Comparison of ENCODE assay signal across 28 mouse cellular contexts in genomic region chr3:103127721-103128120, GRCm38 (mm10). TPM values are rescaled to one million over a fixed set of nuclear protein-coding genes. Genes with fewer than 3 reads are reported as not detected.
DNase-seq lines count a peak whose midpoint lies in the region; ATAC-seq lines count a peak whose summit lies in the region.
"Had no signal": no experiment of that assay in that cellular context is flagged by ENCODE, and none has a peak within 500 bp of the region (broad histone marks: within the 10 kb centered on the region; RNA-seq: fewer than 3 reads in every experiment).

No protein-coding gene starts in this region.

- no peaks in the 10 kb centered on the region for H3K27me3 ChIP-seq in heart, embryonic 10.5 days (ENCODE audit: insufficient read depth, poor library complexity, severe bottlenecking)
- no peaks in the 10 kb centered on the region for H3K27me3 ChIP-seq in heart, embryonic 12.5 days (replicated peaks)
- H3K27me3 ChIP-seq in megakaryocyte, embryonic 14.5 days (replicated peaks), result no peaks in the 10 kb centered on the region
- H3K27me3 ChIP-seq in liver, embryonic 16.5 days (ENCODE audit: control insufficient read depth, insufficient read depth, low read depth, low read length), result no peaks in the 10 kb centered on the region
- H3K27me3 ChIP-seq in embryonic facial prominence, embryonic 10.5 days (replicated peaks; ENCODE audit: low read depth, poor library complexity, severe bottlenecking), result no peaks in the 10 kb centered on the region
- H3K27me3 ChIP-seq: embryonic facial prominence, embryonic 15.5 days; forebrain, embryonic 15.5 days; limb, embryonic 12.5 days; lung, embryonic 15.5 days had no signal

- no peaks in the 10 kb centered on the region for H3K9me3 ChIP-seq in heart, embryonic 10.5 days
- H3K9me3 ChIP-seq in heart, embryonic 12.5 days (replicated peaks), result no peaks in the 10 kb centered on the region
- H3K9me3 ChIP-seq in megakaryocyte, embryonic 14.5 days, result no peaks in the 10 kb centered on the region
- H3K9me3 ChIP-seq in liver, embryonic 16.5 days (replicated peaks; ENCODE audit: control insufficient read depth, low read length), result no peaks in the 10 kb centered on the region
- no peaks in the 10 kb centered on the region for H3K9me3 ChIP-seq in embryonic facial prominence, embryonic 10.5 days
- H3K9me3 ChIP-seq: embryonic facial prominence, embryonic 15.5 days; forebrain, embryonic 15.5 days; limb, embryonic 12.5 days; lung, embryonic 15.5 days; midbrain, embryonic 10.5 days; neural tube, embryonic 13.5 days had no signal

- H3K27ac ChIP-seq in heart, embryonic 10.5 days, result peak overlapping the region; percentile 29; the same call in 1 of the 2 replicates
- no peak overlapping the region for H3K27ac ChIP-seq in heart, embryonic 12.5 days (ENCODE audit: poor library complexity, severe bottlenecking)
- H3K27ac ChIP-seq in liver, embryonic 16.5 days (ENCODE audit: low read length), result peak overlapping the region; percentile 99
- no peak overlapping the region for H3K27ac ChIP-seq in embryonic facial prominence, embryonic 10.5 days (replicated peaks)
- H3K27ac ChIP-seq: forebrain, embryonic 15.5 days; hindbrain, postnatal 0 days; limb, embryonic 12.5 days; lung, embryonic 15.5 days; neural tube, embryonic 13.5 days had no signal

- H3K4me3 ChIP-seq in heart, embryonic 10.5 days, result no peak overlapping the region
- no peak overlapping the region for H3K4me3 ChIP-seq in heart, embryonic 12.5 days
- H3K4me3 ChIP-seq in megakaryocyte, embryonic 14.5 days (replicated peaks), result peak overlapping the region; percentile 59
- no peak overlapping the region for H3K4me3 ChIP-seq in liver, embryonic 16.5 days (ENCODE audit: low read depth, low read length)
- no peak overlapping the region for H3K4me3 ChIP-seq in embryonic facial prominence, embryonic 10.5 days
- H3K4me3 ChIP-seq: embryonic facial prominence, embryonic 15.5 days; forebrain, embryonic 15.5 days; limb, embryonic 12.5 days; lung, embryonic 15.5 days; midbrain, embryonic 10.5 days; myocyte; neural tube, embryonic 13.5 days had no signal

- no peak for ATAC-seq in heart, embryonic 12.5 days (ENCODE audit: insufficient number of reproducible peaks, low FRiP score)
- ATAC-seq in megakaryocyte, adult 5-6 weeks (ENCODE audit: poor library complexity, severe bottlenecking), result no peak
- ATAC-seq in liver, embryonic 16.5 days (ENCODE audit: low read depth), result no peak
- ATAC-seq: CD4-positive, CD25-positive, alpha-beta regulatory T cell, adult 4 months; forebrain, embryonic 15.5 days; hindbrain, postnatal 0 days; intestine, embryonic 16.5 days; midbrain, embryonic 16.5 days had no signal

- no peak overlapping the region for H3K4me2 ChIP-seq in heart, embryonic 12.5 days
- H3K4me2 ChIP-seq in liver, embryonic 16.5 days (ENCODE audit: low read depth, low read length), result no peak overlapping the region
- H3K4me2 ChIP-seq: embryonic facial prominence, embryonic 15.5 days; forebrain, embryonic 15.5 days; limb, embryonic 12.5 days; lung, embryonic 15.5 days; neural tube, embryonic 13.5 days had no signal

- DNase-seq in heart, embryonic 10.5 days (ENCODE audit: low spot score), result no peak
- no peak for DNase-seq in embryonic facial prominence, embryonic 10.5 days (ENCODE audit: low spot score)
- no peak for DNase-seq in gastrocnemius, adult 18-20 months (ENCODE audit: low spot score)
- DNase-seq: adrenal gland, postnatal 25 days; cerebellum, adult 9-10 months; gastrocnemius, postnatal 14 days; heart, adult 18-20 months; kidney, adult 9 months; kidney, postnatal 14 days; lung, postnatal 4 days had no signal

- no peaks in the 10 kb centered on the region for H3K36me3 ChIP-seq in heart, embryonic 10.5 days
- peaks cover 8% of the 10 kb centered on the region for H3K36me3 ChIP-seq in heart, embryonic 12.5 days
- H3K36me3 ChIP-seq in megakaryocyte, embryonic 14.5 days (replicated peaks; ENCODE audit: low read length), result peaks cover 53% of the 10 kb centered on the region
- H3K36me3 ChIP-seq in liver, embryonic 16.5 days (ENCODE audit: control insufficient read depth, insufficient read depth), result peaks cover 14% of the 10 kb centered on the region
- H3K36me3 ChIP-seq in embryonic facial prominence, embryonic 10.5 days (replicated peaks), result no peaks in the 10 kb centered on the region
- H3K36me3 ChIP-seq: forebrain, embryonic 15.5 days; limb, embryonic 12.5 days; midbrain, embryonic 10.5 days; neural tube, embryonic 13.5 days had no signal

- H3K4me1 ChIP-seq in heart, embryonic 10.5 days, result peaks cover 10% of the 10 kb centered on the region
- H3K4me1 ChIP-seq in heart, embryonic 12.5 days (replicated peaks), result peaks cover 19% of the 10 kb centered on the region
- H3K4me1 ChIP-seq in megakaryocyte, embryonic 14.5 days, result peaks cover 96% of the 10 kb centered on the region
- H3K4me1 ChIP-seq in liver, embryonic 16.5 days (ENCODE audit: control insufficient read depth, low read depth, low read length), result peaks cover 49% of the 10 kb centered on the region
- peaks cover 19% of the 10 kb centered on the region for H3K4me1 ChIP-seq in embryonic facial prominence, embryonic 10.5 days

- no peak overlapping the region for H3K9ac ChIP-seq in heart, embryonic 12.5 days
- no peak overlapping the region for H3K9ac ChIP-seq in liver, embryonic 16.5 days (ENCODE audit: low read depth, low read length)
- H3K9ac ChIP-seq: embryonic facial prominence, embryonic 15.5 days; forebrain, embryonic 15.5 days; limb, embryonic 12.5 days; lung, embryonic 15.5 days; neural tube, embryonic 13.5 days had no signal

- 79% methylated on average over 5 of the region's 5 CpGs for WGBS in heart, embryonic 10.5 days
- 81% methylated on average over 5 of the region's 5 CpGs for WGBS in heart, embryonic 12.5 days
- WGBS in liver, embryonic 16.5 days (ENCODE audit: insufficient replicate concordance), result 83% methylated on average over 5 of the region's 5 CpGs
- 68% methylated on average over 5 of the region's 5 CpGs for WGBS in embryonic facial prominence, embryonic 10.5 days

RNA-seq across cellular contexts. Expression of gene Dennd2c, which starts 25.3 kb away (rescaled TPM):
- 3.4 and 4.4 TPM in 2 replicates for polyA plus RNA-seq in heart, embryonic 10.5 days (2016; fragmentation: Nextera tagmentation; extraction: Ambion mirVana)
- 5.1 and 5.9 TPM in 2 replicates for polyA plus RNA-seq in heart, embryonic 12.5 days (2016; fragmentation: Nextera tagmentation; extraction: Ambion mirVana)
- 0.89 and 1.9 TPM in 2 replicates for polyA plus RNA-seq in megakaryocyte, embryonic 14.5 days (2012; ENCODE audit: insufficient read depth, low replicate concordance)
- 3.4 and 5.0 TPM in 2 replicates for total RNA-seq in megakaryocyte, adult 5-6 weeks (2015)
- 5.3 and 6.9 TPM in 2 replicates for total RNA-seq in megakaryocyte, adult 5-6 weeks (2017)
- 7.6 and 7.8 TPM in 2 replicates for polyA plus RNA-seq in liver, embryonic 16.5 days (2015; fragmentation: Nextera tagmentation; extraction: Ambion mirVana)
- 2.1 and 3.4 TPM in 2 replicates for polyA plus RNA-seq in embryonic facial prominence, embryonic 10.5 days (2016; fragmentation: Nextera tagmentation; extraction: Ambion mirVana)
- total RNA-seq in gastrocnemius, adult 18-20 months (2021), result 1 to 10 TPM; 2.8 to 3.5 TPM

RNA-seq across cellular contexts. Expression of gene Bcas2, which starts 43.7 kb away (rescaled TPM):
- polyA plus RNA-seq in heart, embryonic 10.5 days (2016; fragmentation: Nextera tagmentation; extraction: Ambion mirVana), result 150 and 186 TPM in 2 replicates
- 142 and 148 TPM in 2 replicates for polyA plus RNA-seq in heart, embryonic 12.5 days (2016; fragmentation: Nextera tagmentation; extraction: Ambion mirVana)
- polyA plus RNA-seq in megakaryocyte, embryonic 14.5 days (2012; ENCODE audit: insufficient read depth, low replicate concordance), result 20.7 and 101 TPM in 2 replicates
- total RNA-seq in megakaryocyte, adult 5-6 weeks (2015), result 83.8 and 85.1 TPM in 2 replicates
- total RNA-seq in megakaryocyte, adult 5-6 weeks (2017), result 100 and 117 TPM in 2 replicates
- polyA plus RNA-seq in liver, embryonic 16.5 days (2015; fragmentation: Nextera tagmentation; extraction: Ambion mirVana), result 117 and 129 TPM in 2 replicates
- polyA plus RNA-seq in embryonic facial prominence, embryonic 10.5 days (2016; fragmentation: Nextera tagmentation; extraction: Ambion mirVana), result 230 and 243 TPM in 2 replicates
- 10 to 100 TPM; 43.4 to 46.9 TPM for total RNA-seq in gastrocnemius, adult 18-20 months (2021)

RNA-seq across cellular contexts. Expression of gene Ampd1, which starts 53.9 kb away (rescaled TPM):
- not detected in 2 replicates for polyA plus RNA-seq in heart, embryonic 10.5 days (2016; fragmentation: Nextera tagmentation; extraction: Ambion mirVana)
- 0.30 TPM in 1 of 2 replicates, not detected in the other for polyA plus RNA-seq in heart, embryonic 12.5 days (2016; fragmentation: Nextera tagmentation; extraction: Ambion mirVana)
- polyA plus RNA-seq in megakaryocyte, embryonic 14.5 days (2012; ENCODE audit: insufficient read depth, low replicate concordance), result not detected in 2 replicates
- total RNA-seq in megakaryocyte, adult 5-6 weeks (2015), result not detected in 2 replicates
- 0.44 TPM in 1 of 2 replicates, not detected in the other for total RNA-seq in megakaryocyte, adult 5-6 weeks (2017)
- 0.40 and 1.6 TPM in 2 replicates for polyA plus RNA-seq in liver, embryonic 16.5 days (2015; fragmentation: Nextera tagmentation; extraction: Ambion mirVana)
- polyA plus RNA-seq in embryonic facial prominence, embryonic 10.5 days (2016; fragmentation: Nextera tagmentation; extraction: Ambion mirVana), result not detected in 2 replicates
- 1,000 to 10,000 TPM; 1,310 to 1,477 TPM for total RNA-seq in gastrocnemius, adult 18-20 months (2021)
- total RNA-seq: adrenal gland, postnatal 25 days; heart, adult 18-20 months; hematopoietic stem cell, adult 5-6 weeks; layer of hippocampus, adult 18-20 months; layer of hippocampus, postnatal 25 days had no signal
- polyA plus RNA-seq: hindbrain, postnatal 0 days; intestine, embryonic 16.5 days; midbrain, embryonic 10.5 days; midbrain, embryonic 16.5 days; neural tube, embryonic 13.5 days had no signal

Comparison
In these comparisons a context has a peak if more than half of its experiments do, and no peak if none do; other contexts are left out.
1. H3K27ac ChIP-seq: peak in heart, embryonic 10.5 days (single experiment) and liver, embryonic 16.5 days (single experiment); none in heart, embryonic 12.5 days (single experiment) and embryonic facial prominence, embryonic 10.5 days (single experiment).